Mouse (Mus musculus) hindbrain, embryonic 16.5 days (tissue): ENCODE measurements at regions not wholly inside any gene's neighbourhood (a gene's known extent, or its start where the extent isn't known, plus 50 kb on each side); places are given as distances from the start of the nearest gene placed in this dataset.

Experiments used
- ATAC-seq: fragments of 200-750 bp; cut with Nextera tagmentation; 2 replicates; pipeline ENCODE4 v1.8.0; 2017; ENCODE audit warnings: moderate TSS enrichment, moderate library complexity
- H3K27ac ChIP-seq: fragments of 300-500 bp; sonication (generic); 2 replicates; pipeline ENCODE4 v1.5.1; 2014; ENCODE audit warnings: low read depth, mild to moderate bottlenecking, control low read depth, low read length, moderate library complexity
- H3K27me3 ChIP-seq: fragments of 300-500 bp; sonication (generic); replicated peaks from 2 replicates; pipeline ENCODE4 v1.6.1; 2014; ENCODE audit warnings: low read length; ENCODE audit not compliant: control insufficient read depth, insufficient read depth
- H3K36me3 ChIP-seq: fragments of 300-500 bp; sonication (generic); 2 replicates; pipeline ENCODE4 v1.6.1; 2014; ENCODE audit warnings: mild to moderate bottlenecking, low read length, moderate library complexity, mixed read lengths; ENCODE audit not compliant: control insufficient read depth, insufficient read depth
- H3K4me1 ChIP-seq: fragments of 300-500 bp; sonication (generic); 2 replicates; pipeline ENCODE4 v1.6.1; 2014; ENCODE audit warnings: low read depth, low read length; ENCODE audit not compliant: control insufficient read depth, insufficient read depth
- H3K4me2 ChIP-seq: fragments of 300-500 bp; sonication (generic); 2 replicates; pipeline ENCODE4 v1.6.1; 2014; ENCODE audit warnings: mild to moderate bottlenecking, low read length, control low read depth, moderate library complexity
- H3K4me3 ChIP-seq: fragments of 300-500 bp; sonication (generic); 2 replicates; pipeline ENCODE4 v1.5.1; 2014; ENCODE audit warnings: mild to moderate bottlenecking, low read length, control low read depth, moderate library complexity
- H3K9ac ChIP-seq: fragments of 300-500 bp; sonication (generic); 2 replicates; pipeline ENCODE4 v1.6.1; 2014; ENCODE audit warnings: low read depth, mild to moderate bottlenecking, control low read depth, low read length, moderate library complexity
- H3K9me3 ChIP-seq: fragments of 300-500 bp; sonication (generic); 2 replicates; pipeline ENCODE4 v1.6.1; 2014; ENCODE audit warnings: mild to moderate bottlenecking, low read length, moderate library complexity; ENCODE audit not compliant: control insufficient read depth
- WGBS: fragments of 180-500 bp; shearing (Covaris S2); extraction: QIAGEN DNeasy Blood & Tissue Kit; methylation state at CpG from one replicate; pipeline ENCODE4 v1.1.7; 2014; 5-methylcytosine and 5-hydroxymethylcytosine counted together

GRCm38 (mm10) chr4:54611990-54612980 is 332.6 kb upstream of the Zfp462 start:
- H3K4me3 ChIP-seq = no peak overlapping the region
- H3K27ac ChIP-seq = no peak overlapping the region
- H3K27me3 ChIP-seq = no peaks in the 10 kb centered on the region
- H3K9me3 ChIP-seq = 0 out of 2 replicates have a peak, but pooled peaks cover 2% of the 10 kb centered on the region
- ATAC-seq = no peak
- no peaks in the 10 kb centered on the region for H3K36me3 ChIP-seq
- no peak overlapping the region for H3K9ac ChIP-seq
- no peak overlapping the region for H3K4me2 ChIP-seq
- 18% methylated on average over 7 of the region's 7 CpGs for WGBS
- H3K4me1 ChIP-seq = no peaks in the 10 kb centered on the region

- Histone ChIP-seq H3K4me2 (no peak overlapping the region), H3K27me3 (no peaks in the 10 kb centered on the region), H3K36me3 (no peaks in the 10 kb centered on the region), H3K27ac (no peak overlapping the region), H3K9me3 (0 out of 2 replicates have a peak, but pooled peaks cover 2% of the 10 kb centered on the region), H3K4me1 (no peaks in the 10 kb centered on the region), H3K9ac (no peak overlapping the region), H3K4me3 (no peak overlapping the region)
- WGBS = 30% methylated on average over 3 of the region's 3 CpGs
- no peak for ATAC-seq
Observed at GRCm38 (mm10) chr4:54613076-54613475, 331.8 kb upstream of the Zfp462 start.

GRCm38 (mm10) chr4:54613611-54614010 is 331.2 kb upstream of the Zfp462 start:
- Histone ChIP-seq H3K27ac (no peak overlapping the region), H3K4me1 (no peaks in the 10 kb centered on the region), H3K36me3 (no peaks in the 10 kb centered on the region), H3K4me3 (no peak overlapping the region), H3K4me2 (no peak overlapping the region), H3K9me3 (0 out of 2 replicates have a peak, but pooled peaks cover 2% of the 10 kb centered on the region), H3K27me3 (no peaks in the 10 kb centered on the region), H3K9ac (no peak overlapping the region)
- ATAC-seq = no peak
- WGBS = 11% methylated on average over 2 of the region's 2 CpGs

- WGBS = 40% methylated on average over 1 of the region's 1 CpGs
Observed at GRCm38 (mm10) chr4:54615886-54616285, 329.0 kb upstream of the Zfp462 start.

GRCm38 (mm10) chr4:54624024-54624873 is 320.6 kb upstream of the Zfp462 start:
- 0 out of 2 replicates have a peak, but pooled peaks have one; percentile 60 for ATAC-seq
- H3K9ac ChIP-seq = no peak overlapping the region

More at GRCm38 (mm10) chr4:54615886-54616285, 329.0 kb upstream of the Zfp462 start:
- Histone ChIP-seq H3K9me3 (no peaks in the 10 kb centered on the region), H3K36me3 (no peaks in the 10 kb centered on the region), H3K9ac (no peak overlapping the region), H3K27me3 (no peaks in the 10 kb centered on the region), H3K4me2 (no peak overlapping the region), H3K4me3 (no peak overlapping the region), H3K27ac (no peak overlapping the region), H3K4me1 (no peaks in the 10 kb centered on the region)
- no peak for ATAC-seq

GRCm38 (mm10) chr4:54636986-54637641 is 307.7 kb upstream of the Zfp462 start:
- Histone ChIP-seq H3K27me3 (no peaks in the 10 kb centered on the region), H3K9ac (no peak overlapping the region), H3K27ac (no peak overlapping the region), H3K4me3 (no peak overlapping the region), H3K36me3 (no peaks in the 10 kb centered on the region), H3K4me1 (no peaks in the 10 kb centered on the region), H3K4me2 (no peak overlapping the region), H3K9me3 (no peaks in the 10 kb centered on the region)
- ATAC-seq = peak; percentile 97
- 11% methylated on average over 3 of the region's 3 CpGs for WGBS

More at GRCm38 (mm10) chr4:54624024-54624873, 320.6 kb upstream of the Zfp462 start:
- no peak overlapping the region for H3K4me3 ChIP-seq
- no peaks in the 10 kb centered on the region for H3K4me1 ChIP-seq
- no peak overlapping the region for H3K27ac ChIP-seq
- H3K9me3 ChIP-seq = peaks cover 7% of the 10 kb centered on the region
- no peaks in the 10 kb centered on the region for H3K36me3 ChIP-seq
- H3K27me3 ChIP-seq = no peaks in the 10 kb centered on the region
- 48% methylated on average over 20 of the region's 20 CpGs for WGBS
- no peak overlapping the region for H3K4me2 ChIP-seq

GRCm38 (mm10) chr4:54646033-54646432 is 298.8 kb upstream of the Zfp462 start:
- no peak for ATAC-seq
- no peaks in the 10 kb centered on the region for H3K9me3 ChIP-seq
- H3K27ac ChIP-seq = no peak overlapping the region; the same call in 1 of the 2 replicates
- H3K36me3 ChIP-seq = no peaks in the 10 kb centered on the region
- H3K4me2 ChIP-seq = no peak overlapping the region
- no peaks in the 10 kb centered on the region for H3K27me3 ChIP-seq
- H3K9ac ChIP-seq = no peak overlapping the region
- WGBS = 67% methylated on average over 11 of the region's 11 CpGs
- H3K4me3 ChIP-seq = no peak overlapping the region
- H3K4me1 ChIP-seq = peaks cover 6% of the 10 kb centered on the region

- ATAC-seq = peak; percentile 76
Observed at GRCm38 (mm10) chr4:54646459-54646858, 298.4 kb upstream of the Zfp462 start.

More at GRCm38 (mm10) chr4:54646459-54646858, 298.4 kb upstream of the Zfp462 start:
- WGBS = 39% methylated on average over 8 of the region's 8 CpGs
- no peak overlapping the region for H3K9ac ChIP-seq
- H3K27me3 ChIP-seq = no peaks in the 10 kb centered on the region
- H3K4me1 ChIP-seq = peaks cover 6% of the 10 kb centered on the region
- no peak overlapping the region for H3K4me3 ChIP-seq
- H3K4me2 ChIP-seq = no peak overlapping the region
- H3K36me3 ChIP-seq = no peaks in the 10 kb centered on the region
- H3K9me3 ChIP-seq = no peaks in the 10 kb centered on the region
- H3K27ac ChIP-seq = no peak overlapping the region; the same call in 1 of the 2 replicates
